Mouse (Mus musculus) kidney, embryonic 16.5 days (tissue): ENCODE results near the gene Arl6ip4. TPM values are rescaled to one million over a fixed set of nuclear protein-coding genes. Genes with fewer than 3 reads are reported as not detected.

Source experiments
- ATAC-seq: fragments of 200-750 bp; cut with Nextera tagmentation; 2 replicates; pipeline ENCODE4 v1.8.0; 2017; ENCODE audit warnings: moderate TSS enrichment; ENCODE audit not compliant: low FRiP score, low TSS enrichment
- H3K27ac ChIP-seq: fragments of 300-500 bp; sonication (generic); 2 replicates; pipeline ENCODE4 v1.5.1; 2014; ENCODE audit warnings: low read length
- H3K27me3 ChIP-seq: fragments of 300-500 bp; sonication (generic); 2 replicates; pipeline ENCODE4 v1.6.1; 2014; ENCODE audit warnings: low read length, control low read depth, mixed read lengths; ENCODE audit not compliant: insufficient read depth
- H3K36me3 ChIP-seq: fragments of 300-500 bp; sonication (generic); 2 replicates; pipeline ENCODE4 v1.6.1; 2014; ENCODE audit warnings: low read length, control low read depth, mixed read lengths; ENCODE audit not compliant: insufficient read depth
- H3K4me1 ChIP-seq: fragments of 300-500 bp; sonication (generic); 2 replicates; pipeline ENCODE4 v1.6.1; 2014; ENCODE audit warnings: low read length, control low read depth, mixed read lengths; ENCODE audit not compliant: insufficient read depth
- H3K4me2 ChIP-seq: fragments of 300-500 bp; sonication (generic); replicated peaks from 2 replicates; pipeline ENCODE4 v1.6.1; 2014; ENCODE audit warnings: low read depth, low read length
- H3K4me3 ChIP-seq: fragments of 300-500 bp; sonication (generic); 2 replicates; pipeline ENCODE4 v1.5.1; 2014; ENCODE audit warnings: mild to moderate bottlenecking, low read length
- H3K9ac ChIP-seq: fragments of 300-500 bp; sonication (generic); replicated peaks from 2 replicates; pipeline ENCODE4 v1.6.1; 2014; ENCODE audit warnings: low read length
- H3K9me3 ChIP-seq: fragments of 300-500 bp; sonication (generic); 2 replicates; pipeline ENCODE4 v1.6.1; 2016; ENCODE audit warnings: low read length, control low read depth
- WGBS: fragments of 180-500 bp; shearing (Covaris S2); extraction: QIAGEN DNeasy Blood & Tissue Kit; methylation state at CpG from one replicate; pipeline ENCODE4 v1.1.7; 2014; 5-methylcytosine and 5-hydroxymethylcytosine counted together
- polyA plus RNA-seq: library from polyadenylated mRNA; unstranded; fragments of >200 nt; fragmentation: Nextera tagmentation; extraction: Ambion mirVana; gene quantifications from 2 replicates; pipeline ENCODE4 v1.2.1, GENCODE M21; 2015

Arl6ip4 gene
- polyA plus RNA-seq, 1 experiment from 2014 or later: 102 TPM

DNA sequence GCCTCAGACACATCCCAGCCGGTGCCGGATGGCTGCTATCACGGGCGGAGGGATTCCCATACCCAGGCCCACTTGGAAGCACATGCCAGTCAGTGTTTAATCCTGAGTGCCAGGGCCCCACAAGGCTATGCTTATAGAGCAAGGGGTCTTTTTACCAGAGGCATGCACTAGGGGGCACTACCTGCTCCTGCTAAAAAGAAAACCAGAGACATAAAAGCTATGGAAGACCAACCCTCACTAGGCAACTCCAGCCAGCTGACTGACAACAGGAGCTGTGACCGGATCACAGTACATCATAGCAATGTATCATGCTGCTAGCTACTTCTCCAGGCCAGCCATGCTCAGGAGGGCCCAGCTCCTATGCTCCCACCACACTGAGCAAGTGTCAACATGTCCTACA is 46.7 kb downstream of the Arl6ip4 start:
- Histone ChIP-seq H3K27me3 (no peaks in the 10 kb centered on the region), H3K9ac (no peak overlapping the region), H3K36me3 (no peaks in the 10 kb centered on the region), H3K27ac (no peak overlapping the region), H3K4me3 (no peak overlapping the region), H3K9me3 (no peaks in the 10 kb centered on the region), H3K4me2 (no peak overlapping the region), H3K4me1 (peaks cover 36% of the 10 kb centered on the region)
- WGBS: 57% methylated on average over 5 of the region's 5 CpGs
- 0 out of 2 replicates have a peak, but pooled peaks have one; percentile 14 for ATAC-seq

DNA sequence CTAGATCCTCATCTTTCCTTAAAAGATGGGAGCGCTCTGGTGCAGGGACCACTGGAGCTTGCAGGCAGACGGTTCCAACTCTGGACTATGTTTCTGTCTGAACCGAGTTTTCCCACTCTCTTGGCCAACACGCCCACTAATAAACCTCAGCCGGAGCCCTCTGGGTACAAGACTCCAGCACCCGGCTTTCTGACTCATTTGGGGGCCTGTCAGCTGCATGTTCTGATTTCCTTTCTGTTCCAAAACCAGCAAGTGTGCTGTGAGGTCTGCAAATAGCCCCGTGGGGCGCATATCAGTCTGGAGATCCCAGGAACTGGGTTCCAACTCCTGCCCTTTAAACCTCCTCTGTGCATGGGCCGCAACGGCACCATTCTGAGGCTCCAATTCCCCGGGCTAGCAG is 47.6 kb downstream of the Arl6ip4 start:
- Histone ChIP-seq H3K27ac (no peak overlapping the region), H3K9ac (no peak overlapping the region), H3K9me3 (no peaks in the 10 kb centered on the region), H3K36me3 (no peaks in the 10 kb centered on the region), H3K4me2 (no peak overlapping the region), H3K27me3 (no peaks in the 10 kb centered on the region), H3K4me3 (no peak overlapping the region), H3K4me1 (peaks cover 41% of the 10 kb centered on the region)
- 75% methylated on average over 11 of the region's 11 CpGs for WGBS
- ATAC-seq: no peak

DNA sequence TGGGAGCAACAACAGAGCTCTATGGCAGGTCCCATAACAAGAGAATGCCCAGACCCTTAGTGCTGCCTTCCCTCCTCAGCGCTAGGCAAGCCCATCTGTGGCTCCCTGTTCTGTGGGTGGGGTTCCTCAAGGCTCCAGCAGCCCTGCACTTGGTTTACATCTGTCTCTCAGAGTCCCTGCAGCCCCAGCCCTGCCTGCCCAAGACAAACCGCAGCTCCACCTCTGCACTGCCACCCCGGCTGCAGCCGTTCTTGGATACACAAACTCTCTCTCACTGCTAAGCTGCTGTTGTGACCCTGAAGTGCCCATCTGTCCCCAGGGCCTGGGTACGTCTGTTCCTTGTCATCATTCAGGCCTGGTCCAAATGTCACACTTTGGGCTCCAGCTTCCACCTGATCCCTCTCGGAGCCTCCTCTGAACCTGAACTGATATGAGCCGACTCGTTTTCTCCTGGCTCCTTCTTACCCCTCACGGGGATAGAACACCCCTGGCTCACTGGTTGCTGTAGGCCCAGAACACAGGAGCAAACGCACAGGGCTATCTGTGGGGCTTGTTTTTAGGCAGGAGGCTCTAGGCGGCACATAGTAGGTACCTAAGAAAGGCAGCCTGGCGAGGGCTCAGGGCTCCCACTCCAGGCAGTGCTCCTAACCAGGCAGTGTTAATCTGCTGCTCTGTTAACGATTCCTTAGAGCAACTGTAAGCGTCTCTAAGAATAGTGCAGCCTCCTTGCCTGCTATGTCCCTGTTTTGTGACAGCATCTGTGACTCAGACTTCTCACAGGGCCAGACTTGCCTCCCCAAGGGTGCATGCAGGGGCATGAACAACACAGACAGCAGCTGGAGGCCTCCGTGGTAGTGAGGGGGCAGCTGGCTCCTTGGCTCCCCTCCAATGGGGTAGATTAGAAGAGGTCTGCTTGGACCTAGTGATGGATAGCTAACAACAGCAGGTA is 50.0 kb downstream of the Arl6ip4 start:
- Histone ChIP-seq H3K27ac (no peak overlapping the region), H3K4me3 (no peak overlapping the region), H3K9ac (0 out of 2 replicates have a peak overlapping the region, but pooled peaks have one; percentile 18), H3K4me2 (no peak overlapping the region), H3K36me3 (no peaks in the 10 kb centered on the region), H3K9me3 (no peaks in the 10 kb centered on the region), H3K4me1 (peaks cover 39% of the 10 kb centered on the region), H3K27me3 (no peaks in the 10 kb centered on the region)
- 45% methylated on average over 15 of the region's 15 CpGs for WGBS
- no peak for ATAC-seq

DNA sequence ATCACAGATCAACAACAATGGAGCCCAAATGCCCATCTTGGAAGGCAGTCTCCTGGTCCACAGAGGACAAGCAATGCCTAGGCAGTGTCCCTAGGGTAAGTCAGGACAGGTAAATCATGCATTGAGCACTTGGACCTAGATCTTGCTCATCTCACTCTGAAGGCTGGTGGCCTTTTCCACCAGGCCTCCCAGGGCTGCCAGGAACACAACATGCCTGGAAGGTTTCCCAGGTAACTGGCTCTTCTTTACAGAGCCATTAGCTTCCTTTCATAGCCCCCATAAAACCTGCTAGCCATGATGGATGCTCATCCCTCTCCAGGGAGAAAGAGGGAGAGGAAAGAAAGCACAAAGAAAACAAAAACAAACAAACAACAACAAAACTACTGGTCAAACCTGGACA is 50.9 kb downstream of the Arl6ip4 start:
- no peak for ATAC-seq
- Histone ChIP-seq H3K4me1 (peaks cover 40% of the 10 kb centered on the region), H3K36me3 (no peaks in the 10 kb centered on the region), H3K9ac (no peak overlapping the region), H3K27me3 (no peaks in the 10 kb centered on the region), H3K9me3 (no peaks in the 10 kb centered on the region), H3K27ac (0 out of 2 replicates have a peak overlapping the region, but pooled peaks have one; percentile 4), H3K4me3 (no peak overlapping the region), H3K4me2 (no peak overlapping the region)

GRCm38 (mm10) chr5:124167621-124168020 is 51.7 kb downstream of the Arl6ip4 start:
- Histone ChIP-seq H3K4me1 (peaks cover 48% of the 10 kb centered on the region), H3K9me3 (no peaks in the 10 kb centered on the region), H3K27ac (no peak overlapping the region), H3K36me3 (no peaks in the 10 kb centered on the region), H3K4me2 (no peak overlapping the region), H3K27me3 (no peaks in the 10 kb centered on the region), H3K9ac (no peak overlapping the region), H3K4me3 (no peak overlapping the region)
- 55% methylated on average over 10 of the region's 10 CpGs for WGBS
- ATAC-seq: no peak

Other genes with a start within 250 kb of the Arl6ip4 start
- 3.0 and 3.2 TPM in 2 replicates for gene Hcar1, start 236.1 kb upstream of the Arl6ip4 start, polyA plus RNA-seq
- gene Denr, start 208.9 kb upstream of the Arl6ip4 start, polyA plus RNA-seq: 107 and 124 TPM in 2 replicates
- gene Gm43518, start 188.7 kb upstream of the Arl6ip4 start, polyA plus RNA-seq: 3.3 and 4.0 TPM in 2 replicates
- gene Ccdc62, start 185.4 kb upstream of the Arl6ip4 start, polyA plus RNA-seq: 6.3 and 6.8 TPM in 2 replicates
- 23.1 and 25.6 TPM in 2 replicates for gene Hip1r, start 142.5 kb upstream of the Arl6ip4 start, polyA plus RNA-seq
- 40.8 and 41.8 TPM in 2 replicates for gene Vps37b, start 83.8 kb upstream of the Arl6ip4 start, polyA plus RNA-seq
- 1.3 and 2.6 TPM in 2 replicates for gene Abcb9, start 20.3 kb upstream of the Arl6ip4 start, polyA plus RNA-seq
- gene Ogfod2, start 3.8 kb upstream of the Arl6ip4 start, polyA plus RNA-seq: 30.6 and 32.4 TPM in 2 replicates
- gene Pitpnm2, start 133.7 kb downstream of the Arl6ip4 start, polyA plus RNA-seq: 3.9 and 4.1 TPM in 2 replicates
- gene Mphosph9, start 211.9 kb downstream of the Arl6ip4 start, polyA plus RNA-seq: 10.8 and 13.8 TPM in 2 replicates
- 18.5 and 20.4 TPM in 2 replicates for gene 2810006K23Rik, start 212.0 kb downstream of the Arl6ip4 start, polyA plus RNA-seq
- gene Cdk2ap1, start 247.0 kb downstream of the Arl6ip4 start, polyA plus RNA-seq: 28.4 and 29.9 TPM in 2 replicates